22 mouse cellular contexts compared by ENCODE assay signal in the genomic region with DNA sequence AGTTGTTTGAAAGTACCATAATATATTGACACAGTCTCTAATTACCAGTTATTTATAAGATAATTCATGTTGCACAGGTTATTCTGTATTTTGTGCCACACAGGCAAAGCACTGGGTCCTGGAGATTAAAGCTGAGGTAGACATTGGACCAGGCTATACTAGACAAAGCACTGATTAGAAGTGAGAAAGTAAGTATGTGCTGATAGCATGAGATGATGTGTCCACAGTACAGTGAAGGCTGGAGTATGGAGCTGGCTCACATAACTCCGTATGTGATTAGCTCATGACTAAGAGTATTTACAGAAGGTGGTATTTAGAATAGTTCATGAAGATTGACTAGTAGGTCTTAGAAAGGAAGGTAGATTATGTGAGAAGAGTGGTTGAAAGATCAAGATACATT.
DNase-seq lines count a peak whose midpoint lies in the region; ATAC-seq and TF ChIP-seq lines count a peak whose summit lies in the region.
"Had no signal": no experiment of that assay in that cellular context is flagged by ENCODE, and none has a peak within 500 bp of the region (broad histone marks: within the 10 kb centered on the region; RNA-seq: fewer than 3 reads in every experiment).

No protein-coding gene starts in this region.

- no peak for DNase-seq in kidney, adult 11 months
- peak; percentile 22 for DNase-seq in stomach, postnatal 0 days (ENCODE audit: low spot score)
- no peak for DNase-seq in forebrain, embryonic 11.5 days (ENCODE audit: low spot score)
- DNase-seq in lung, postnatal 0 days (ENCODE audit: low spot score): no peak
- DNase-seq: adrenal gland, adult 2 months; adrenal gland, postnatal 10 days; adrenal gland, postnatal 25 days; cerebellum, adult 11 months; cerebellum, adult 18-20 months; cerebellum, adult 8-10 months; cerebellum, adult 9-11 months; cerebellum, postnatal 14 days; cerebellum, postnatal 36 days; embryo, embryonic 11 days had no signal

- no peak overlapping the region for H3K27ac ChIP-seq in kidney, embryonic 14.5 days (ENCODE audit: low read depth, low read length)
- H3K27ac ChIP-seq in stomach, embryonic 15.5 days: no peak overlapping the region
- H3K27ac ChIP-seq in stomach, postnatal 0 days (replicated peaks): no peak overlapping the region
- no peak overlapping the region for H3K27ac ChIP-seq in forebrain, embryonic 11.5 days (ENCODE audit: low read depth, low read length)
- H3K27ac ChIP-seq in lung, postnatal 0 days (ENCODE audit: low read length): no peak overlapping the region
- H3K27ac ChIP-seq: embryonic facial prominence, embryonic 13.5 days; embryonic facial prominence, embryonic 15.5 days; forebrain, embryonic 10.5 days; forebrain, embryonic 13.5 days; forebrain, embryonic 15.5 days had no signal

- H3K4me2 ChIP-seq in kidney, embryonic 14.5 days (replicated peaks; ENCODE audit: low read depth, low read length): no peak overlapping the region
- H3K4me2 ChIP-seq in stomach, embryonic 15.5 days: no peak overlapping the region
- no peak overlapping the region for H3K4me2 ChIP-seq in stomach, postnatal 0 days (replicated peaks; ENCODE audit: low read depth)
- no peak overlapping the region for H3K4me2 ChIP-seq in forebrain, embryonic 11.5 days (ENCODE audit: low read depth, low read length, severe bottlenecking)
- no peak overlapping the region for H3K4me2 ChIP-seq in lung, postnatal 0 days (replicated peaks; ENCODE audit: low read depth, low read length)
- H3K4me2 ChIP-seq: embryonic facial prominence, embryonic 13.5 days; embryonic facial prominence, embryonic 15.5 days; forebrain, embryonic 13.5 days; forebrain, embryonic 15.5 days had no signal

- H3K4me3 ChIP-seq in kidney, embryonic 14.5 days (ENCODE audit: low read length): no peak overlapping the region
- H3K4me3 ChIP-seq in stomach, embryonic 15.5 days (replicated peaks): no peak overlapping the region
- H3K4me3 ChIP-seq in stomach, postnatal 0 days (ENCODE audit: low read depth, low read length): no peak overlapping the region
- H3K4me3 ChIP-seq in forebrain, embryonic 11.5 days (ENCODE audit: low read depth, low read length): no peak overlapping the region
- no peak overlapping the region for H3K4me3 ChIP-seq in lung, postnatal 0 days (ENCODE audit: low read depth, low read length)
- H3K4me3 ChIP-seq: embryonic facial prominence, embryonic 13.5 days; embryonic facial prominence, embryonic 15.5 days; erythroblast, embryonic 14.5 days; forebrain, embryonic 10.5 days; forebrain, embryonic 13.5 days; forebrain, embryonic 15.5 days had no signal

- TF ChIP-seq EP300 in stomach, postnatal 0 days (optimal IDR thresholded peaks at IDR 0.05): no peak
- TF ChIP-seq EP300 in lung, postnatal 0 days (IDR thresholded peaks at IDR 0.05): no peak

- no peaks in the 10 kb centered on the region for H3K27me3 ChIP-seq in kidney, embryonic 14.5 days (ENCODE audit: control insufficient read depth, insufficient read depth, low read length)
- no peaks in the 10 kb centered on the region for H3K27me3 ChIP-seq in stomach, embryonic 15.5 days (replicated peaks)
- H3K27me3 ChIP-seq in stomach, postnatal 0 days (ENCODE audit: control insufficient read depth, insufficient read depth, low read length): no peaks in the 10 kb centered on the region
- no peaks in the 10 kb centered on the region for H3K27me3 ChIP-seq in forebrain, embryonic 11.5 days (ENCODE audit: control insufficient read depth, insufficient read depth, low read length)
- H3K27me3 ChIP-seq in lung, postnatal 0 days (replicated peaks; ENCODE audit: insufficient read depth, low read length): no peaks in the 10 kb centered on the region
- H3K27me3 ChIP-seq: embryonic facial prominence, embryonic 13.5 days; embryonic facial prominence, embryonic 15.5 days; forebrain, embryonic 13.5 days; forebrain, embryonic 15.5 days had no signal

- no peak for TF ChIP-seq CTCF in stomach, postnatal 0 days (IDR thresholded peaks at IDR 0.05; ENCODE audit: low read depth)
- TF ChIP-seq CTCF in lung, postnatal 0 days (IDR thresholded peaks at IDR 0.05): no peak

- 0 out of 2 replicates have a peak, but pooled peaks have one; percentile 16 for ATAC-seq in kidney, embryonic 14.5 days (ENCODE audit: low FRiP score, low TSS enrichment)
- ATAC-seq in stomach, embryonic 15.5 days (ENCODE audit: insufficient read depth, low FRiP score, low read depth): peak; percentile 71; the same call in 1 of the 2 replicates
- peak; percentile 98 for ATAC-seq in stomach, postnatal 0 days (ENCODE audit: low FRiP score, low TSS enrichment)
- no peak for ATAC-seq in forebrain, embryonic 11.5 days (replicated peaks; ENCODE audit: low FRiP score)
- ATAC-seq in lung, postnatal 0 days: no peak
- ATAC-seq: forebrain, embryonic 13.5 days; forebrain, embryonic 15.5 days had no signal

- WGBS in kidney, embryonic 14.5 days: 98% methylated on average over 1 of the region's 1 CpGs
- WGBS in stomach, embryonic 15.5 days: 63% methylated on average over 1 of the region's 1 CpGs
- 44% methylated on average over 1 of the region's 1 CpGs for WGBS in stomach, postnatal 0 days
- WGBS in forebrain, embryonic 11.5 days: 95% methylated on average over 1 of the region's 1 CpGs
- 58% methylated on average over 1 of the region's 1 CpGs for WGBS in lung, postnatal 0 days

- no peaks in the 10 kb centered on the region for H3K9me3 ChIP-seq in kidney, embryonic 14.5 days (ENCODE audit: control insufficient read depth, low read length)
- H3K9me3 ChIP-seq in stomach, embryonic 15.5 days: no peaks in the 10 kb centered on the region
- no peaks in the 10 kb centered on the region for H3K9me3 ChIP-seq in stomach, postnatal 0 days (ENCODE audit: control insufficient read depth, low read length)
- no peaks in the 10 kb centered on the region for H3K9me3 ChIP-seq in forebrain, embryonic 11.5 days (ENCODE audit: control insufficient read depth, low read length)
- no peaks in the 10 kb centered on the region for H3K9me3 ChIP-seq in lung, postnatal 0 days (ENCODE audit: low read length)
- H3K9me3 ChIP-seq: embryonic facial prominence, embryonic 13.5 days; embryonic facial prominence, embryonic 15.5 days; forebrain, embryonic 10.5 days; forebrain, embryonic 13.5 days; forebrain, embryonic 15.5 days had no signal

- H3K36me3 ChIP-seq in kidney, embryonic 14.5 days (ENCODE audit: control insufficient read depth, insufficient read depth, low read length): no peaks in the 10 kb centered on the region
- no peaks in the 10 kb centered on the region for H3K36me3 ChIP-seq in stomach, embryonic 15.5 days
- no peaks in the 10 kb centered on the region for H3K36me3 ChIP-seq in stomach, postnatal 0 days (ENCODE audit: control insufficient read depth, insufficient read depth, low read length)
- H3K36me3 ChIP-seq in forebrain, embryonic 11.5 days (ENCODE audit: control insufficient read depth, insufficient read depth, low read length): no peaks in the 10 kb centered on the region
- H3K36me3 ChIP-seq in lung, postnatal 0 days (ENCODE audit: insufficient read depth, low read length): no peaks in the 10 kb centered on the region
- H3K36me3 ChIP-seq: embryonic facial prominence, embryonic 13.5 days; embryonic facial prominence, embryonic 15.5 days; forebrain, embryonic 15.5 days had no signal

- H3K4me1 ChIP-seq in kidney, embryonic 14.5 days (ENCODE audit: control insufficient read depth, insufficient read depth, low read length): no peaks in the 10 kb centered on the region
- H3K4me1 ChIP-seq in stomach, embryonic 15.5 days: no peaks in the 10 kb centered on the region
- H3K4me1 ChIP-seq in stomach, postnatal 0 days (replicated peaks; ENCODE audit: control insufficient read depth, insufficient read depth): no peaks in the 10 kb centered on the region
- H3K4me1 ChIP-seq in forebrain, embryonic 11.5 days (replicated peaks; ENCODE audit: control insufficient read depth, insufficient read depth, low read length): no peaks in the 10 kb centered on the region
- no peaks in the 10 kb centered on the region for H3K4me1 ChIP-seq in lung, postnatal 0 days (ENCODE audit: insufficient read depth, low read depth, low read length)
- H3K4me1 ChIP-seq: embryonic facial prominence, embryonic 15.5 days; forebrain, embryonic 13.5 days; forebrain, embryonic 15.5 days had no signal

- no peak overlapping the region for H3K9ac ChIP-seq in kidney, embryonic 14.5 days (ENCODE audit: low read depth, low read length)
- no peak overlapping the region for H3K9ac ChIP-seq in stomach, embryonic 15.5 days
- H3K9ac ChIP-seq in stomach, postnatal 0 days (ENCODE audit: low read length): no peak overlapping the region
- no peak overlapping the region for H3K9ac ChIP-seq in forebrain, embryonic 11.5 days (ENCODE audit: low read length)
- H3K9ac ChIP-seq in lung, postnatal 0 days (replicated peaks; ENCODE audit: low read depth): no peak overlapping the region
- H3K9ac ChIP-seq: embryonic facial prominence, embryonic 13.5 days; embryonic facial prominence, embryonic 15.5 days; forebrain, embryonic 13.5 days; forebrain, embryonic 15.5 days had no signal

Comparison
In these comparisons a context has a peak if more than half of its experiments do, and no peak if none do; other contexts are left out.
1. ATAC-seq: peak in kidney, embryonic 14.5 days (single experiment), stomach, embryonic 15.5 days (single experiment) and stomach, postnatal 0 days (single experiment); none in forebrain, embryonic 11.5 days (single experiment) and lung, postnatal 0 days (single experiment).